Mouse (Mus musculus): ENCODE measurements at regions not wholly inside any gene's neighbourhood (a gene's known extent, or its start where the extent isn't known, plus 50 kb on each side); places are given as distances from the start of the nearest gene placed in this dataset.

DNA sequence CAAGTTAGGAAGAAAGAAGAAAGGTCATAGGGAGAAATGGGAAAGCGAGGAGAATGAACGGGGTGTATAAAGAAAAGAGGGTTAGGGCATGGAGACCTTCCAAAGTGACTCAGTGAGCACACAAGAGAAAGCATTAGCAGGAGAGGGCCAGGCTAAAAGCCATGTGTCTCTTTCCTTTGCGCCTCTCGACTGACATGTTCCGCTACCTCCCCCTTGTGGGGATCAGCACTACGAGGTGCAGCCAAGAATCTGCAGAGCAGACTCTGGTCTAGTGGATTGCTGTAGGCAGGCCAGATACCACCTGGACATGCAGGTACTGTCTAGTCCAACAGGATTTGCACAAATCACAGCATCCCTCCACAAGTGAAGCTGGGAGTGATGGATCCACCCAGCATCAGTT, 54.0 kb downstream of the Kcna5 start:
- no peaks in the 10 kb centered on the region for H3K9me3 ChIP-seq
- no peaks in the 10 kb centered on the region for H3K36me3 ChIP-seq
- no peak for ATAC-seq
- H3K27me3 ChIP-seq = no peaks in the 10 kb centered on the region; the same call in 1 of the 2 replicates
- H3K4me1 ChIP-seq (replicated peaks) = peaks cover 9% of the 10 kb centered on the region
- no peak overlapping the region for H3K9ac ChIP-seq (replicated peaks)
- H3K4me3 ChIP-seq (replicated peaks) = no peak overlapping the region
- no peak overlapping the region for H3K27ac ChIP-seq
- WGBS = 70% methylated on average over 6 of the region's 6 CpGs
- H3K4me2 ChIP-seq (replicated peaks) = no peak overlapping the region

GRCm38 (mm10) chr6:126477506-126477905, 57.7 kb downstream of the Kcna5 start:
- 7% methylated on average over 2 of the region's 2 CpGs for WGBS
- no peak; the same call in 1 of the 2 replicates for ATAC-seq
- H3K4me3 ChIP-seq (replicated peaks) = no peak overlapping the region

DNA sequence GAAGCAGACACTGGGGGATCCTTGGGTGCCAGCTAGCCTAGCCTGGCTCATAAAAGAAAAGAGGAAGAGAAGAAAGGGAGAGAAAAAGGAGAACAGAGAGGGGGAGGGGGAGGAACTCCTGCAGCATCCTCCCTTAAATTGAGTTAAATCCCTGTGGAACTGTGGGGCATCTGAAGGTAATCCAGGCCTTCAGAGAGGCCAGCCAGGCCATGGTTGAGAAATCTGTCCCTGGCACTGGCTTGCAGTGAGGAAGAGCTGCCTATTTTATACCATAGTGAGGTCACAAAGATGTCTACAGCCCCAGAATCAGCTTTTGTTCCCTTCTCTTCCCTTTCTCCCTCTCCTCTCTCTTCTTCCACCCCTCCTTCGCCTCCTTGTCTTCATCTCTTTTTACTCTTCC, 58.5 kb downstream of the Kcna5 start:
- Histone ChIP-seq H3K27me3 (no peaks in the 10 kb centered on the region; the same call in 1 of the 2 replicates), H3K27ac (no peak overlapping the region), H3K4me2 (replicated peaks) (no peak overlapping the region), H3K36me3 (no peaks in the 10 kb centered on the region), H3K9ac (replicated peaks) (no peak overlapping the region), H3K9me3 (no peaks in the 10 kb centered on the region), H3K4me3 (replicated peaks) (no peak overlapping the region), H3K4me1 (replicated peaks) (peaks cover 9% of the 10 kb centered on the region)
- 32% methylated on average over 1 of the region's 1 CpGs for WGBS
- no peak for ATAC-seq

More at GRCm38 (mm10) chr6:126477506-126477905, 57.7 kb downstream of the Kcna5 start:
- H3K4me1 ChIP-seq (replicated peaks) = peaks cover 9% of the 10 kb centered on the region
- no peak overlapping the region for H3K27ac ChIP-seq
- no peak overlapping the region for H3K4me2 ChIP-seq (replicated peaks)
- no peaks in the 10 kb centered on the region for H3K9me3 ChIP-seq
- H3K36me3 ChIP-seq = no peaks in the 10 kb centered on the region
- no peak overlapping the region for H3K9ac ChIP-seq (replicated peaks)
- no peaks in the 10 kb centered on the region; the same call in 1 of the 2 replicates for H3K27me3 ChIP-seq

GRCm38 (mm10) chr6:126475555-126475954, 59.7 kb downstream of the Kcna5 start:
- no peak for ATAC-seq
- WGBS = 87% methylated on average over 8 of the region's 8 CpGs
- Histone ChIP-seq H3K4me1 (replicated peaks) (peaks cover 13% of the 10 kb centered on the region), H3K4me2 (replicated peaks) (no peak overlapping the region), H3K36me3 (no peaks in the 10 kb centered on the region), H3K4me3 (replicated peaks) (no peak overlapping the region), H3K27me3 (no peaks in the 10 kb centered on the region; the same call in 1 of the 2 replicates), H3K9ac (replicated peaks) (no peak overlapping the region), H3K27ac (no peak overlapping the region), H3K9me3 (no peaks in the 10 kb centered on the region)

DNA sequence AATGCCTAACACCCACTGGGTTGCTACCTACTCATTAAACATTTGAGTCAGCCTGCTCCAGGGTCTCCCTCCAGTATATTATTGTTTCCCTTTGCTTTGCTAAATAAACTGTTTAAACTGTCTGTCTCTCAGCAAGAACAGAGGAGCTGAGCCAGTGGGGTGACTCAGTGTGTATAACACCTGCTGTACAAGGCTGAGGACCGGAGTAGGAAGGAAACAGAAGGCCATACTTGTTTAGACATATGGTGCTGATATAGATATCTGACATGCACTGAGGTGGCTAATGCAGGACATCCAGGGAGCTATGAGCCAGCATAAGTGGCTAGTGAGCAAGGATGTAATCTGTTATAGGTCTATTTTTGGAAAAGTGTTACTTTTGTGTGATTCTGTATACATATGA, 81.5 kb downstream of the Kcna5 start:
- no peak overlapping the region for H3K9ac ChIP-seq (replicated peaks)
- H3K4me2 ChIP-seq (replicated peaks) = no peak overlapping the region
- WGBS = 53% methylated on average over 1 of the region's 1 CpGs
- ATAC-seq = no peak
- no peaks in the 10 kb centered on the region for H3K36me3 ChIP-seq
- H3K27me3 ChIP-seq = no peaks in the 10 kb centered on the region
- H3K27ac ChIP-seq = no peak overlapping the region
- H3K9me3 ChIP-seq = no peaks in the 10 kb centered on the region
- no peak overlapping the region for H3K4me3 ChIP-seq (replicated peaks)
- H3K4me1 ChIP-seq (replicated peaks) = peaks cover 5% of the 10 kb centered on the region

- H3K27me3 ChIP-seq = no peaks in the 10 kb centered on the region
- no peaks in the 10 kb centered on the region for H3K36me3 ChIP-seq
- 33% methylated on average over 3 of the region's 3 CpGs for WGBS
- H3K9me3 ChIP-seq = no peaks in the 10 kb centered on the region
- H3K4me2 ChIP-seq (replicated peaks) = no peak overlapping the region
- H3K4me1 ChIP-seq (replicated peaks) = no peaks in the 10 kb centered on the region
- H3K27ac ChIP-seq = no peak overlapping the region
- H3K4me3 ChIP-seq (replicated peaks) = no peak overlapping the region
- no peak for ATAC-seq
- H3K9ac ChIP-seq (replicated peaks) = no peak overlapping the region
Observed at GRCm38 (mm10) chr6:126445519-126445918, 89.7 kb downstream of the Kcna5 start.

- ATAC-seq = no peak
- WGBS = 84% methylated on average over 1 of the region's 1 CpGs
- H3K9ac ChIP-seq (replicated peaks) = no peak overlapping the region
- no peaks in the 10 kb centered on the region for H3K36me3 ChIP-seq
- H3K4me3 ChIP-seq (replicated peaks) = no peak overlapping the region
- no peaks in the 10 kb centered on the region for H3K9me3 ChIP-seq
- no peaks in the 10 kb centered on the region for H3K4me1 ChIP-seq (replicated peaks)
- H3K27me3 ChIP-seq = no peaks in the 10 kb centered on the region
- H3K27ac ChIP-seq = no peak overlapping the region
- H3K4me2 ChIP-seq (replicated peaks) = no peak overlapping the region
Observed at GRCm38 (mm10) chr6:126440254-126440653, 95.0 kb downstream of the Kcna5 start.

GRCm38 (mm10) chr6:126437976-126438736, 97.1 kb downstream of the Kcna5 start:
- Histone ChIP-seq H3K9me3 (no peaks in the 10 kb centered on the region), H3K36me3 (no peaks in the 10 kb centered on the region), H3K27ac (no peak overlapping the region), H3K4me2 (replicated peaks) (no peak overlapping the region), H3K27me3 (no peaks in the 10 kb centered on the region), H3K9ac (replicated peaks) (no peak overlapping the region), H3K4me3 (replicated peaks) (no peak overlapping the region), H3K4me1 (replicated peaks) (no peaks in the 10 kb centered on the region)
- ATAC-seq = no peak
- WGBS = 89% methylated on average over 1 of the region's 1 CpGs

DNA sequence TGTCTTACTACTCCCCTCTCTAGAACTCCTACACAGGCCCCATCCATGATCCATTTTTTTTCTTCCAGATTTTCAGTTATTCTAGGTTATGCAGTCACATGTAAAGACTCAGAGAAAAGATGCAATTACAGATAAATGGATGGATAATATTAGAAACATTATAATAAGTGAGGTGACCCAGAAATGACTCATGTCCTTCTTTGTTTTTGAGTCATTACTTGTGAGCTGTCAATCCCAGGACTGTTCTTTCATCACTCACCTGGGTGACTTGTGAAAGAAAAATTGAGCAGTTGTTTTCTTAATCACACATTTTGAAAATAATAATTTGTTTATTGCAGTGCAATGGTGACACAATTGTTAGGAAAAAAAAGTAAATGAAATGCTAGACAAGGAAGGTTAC, 108.0 kb downstream of the Kcna5 start:
- no peak overlapping the region for H3K9ac ChIP-seq (replicated peaks)
- no peak overlapping the region for H3K4me3 ChIP-seq (replicated peaks)
- H3K27me3 ChIP-seq = no peaks in the 10 kb centered on the region
- H3K4me1 ChIP-seq (replicated peaks) = no peaks in the 10 kb centered on the region
- H3K36me3 ChIP-seq = no peaks in the 10 kb centered on the region
- no peak overlapping the region for H3K4me2 ChIP-seq (replicated peaks)
- no peak for ATAC-seq
- no peak overlapping the region for H3K27ac ChIP-seq
- no peaks in the 10 kb centered on the region for H3K9me3 ChIP-seq

- Histone ChIP-seq H3K4me3 (replicated peaks) (no peak overlapping the region), H3K9ac (replicated peaks) (no peak overlapping the region), H3K27me3 (no peaks in the 10 kb centered on the region), H3K36me3 (no peaks in the 10 kb centered on the region), H3K4me2 (replicated peaks) (no peak overlapping the region), H3K4me1 (replicated peaks) (no peaks in the 10 kb centered on the region), H3K27ac (no peak overlapping the region), H3K9me3 (no peaks in the 10 kb centered on the region)
- ATAC-seq = no peak
- 48% methylated on average over 3 of the region's 3 CpGs for WGBS
Observed at GRCm38 (mm10) chr6:126405736-126406135, 129.5 kb downstream of the Kcna5 start.

- Histone ChIP-seq H3K9ac (replicated peaks) (no peak overlapping the region), H3K27me3 (no peaks in the 10 kb centered on the region), H3K27ac (no peak overlapping the region), H3K4me3 (replicated peaks) (no peak overlapping the region), H3K9me3 (no peaks in the 10 kb centered on the region), H3K4me2 (replicated peaks) (no peak overlapping the region), H3K4me1 (replicated peaks) (no peaks in the 10 kb centered on the region), H3K36me3 (no peaks in the 10 kb centered on the region)
- 85% methylated on average over 12 of the region's 12 CpGs for WGBS
- ATAC-seq = no peak
Observed at GRCm38 (mm10) chr6:126404331-126405070, 130.7 kb downstream of the Kcna5 start.

GRCm38 (mm10) chr6:126399595-126399994, 135.6 kb downstream of the Kcna5 start:
- Histone ChIP-seq H3K9me3 (no peaks in the 10 kb centered on the region), H3K4me1 (replicated peaks) (peaks cover 10% of the 10 kb centered on the region), H3K27ac (no peak overlapping the region), H3K4me3 (replicated peaks) (no peak overlapping the region), H3K36me3 (no peaks in the 10 kb centered on the region), H3K9ac (replicated peaks) (no peak overlapping the region), H3K27me3 (no peaks in the 10 kb centered on the region), H3K4me2 (replicated peaks) (no peak overlapping the region)
- ATAC-seq = no peak
- 65% methylated on average over 3 of the region's 3 CpGs for WGBS

All from midbrain, embryonic 13.5 days (tissue).